Mouse (Mus musculus): ENCODE measurements at regions not wholly inside any gene's neighbourhood (a gene's known extent, or its start where the extent isn't known, plus 50 kb on each side); places are given as distances from the start of the nearest gene placed in this dataset.

GRCm38 (mm10) chr14:90488301-90488700 is 2017.1 kb upstream of the Pcdh20 start:
- DNase-seq = no peak

GRCm38 (mm10) chr14:90447971-90448370 is 1976.8 kb upstream of the Pcdh20 start:
- no peak for DNase-seq

GRCm38 (mm10) chr14:90432874-90433543 is 1961.8 kb upstream of the Pcdh20 start:
- DNase-seq = peak in 1 of 2 experiments; percentile 54

GRCm38 (mm10) chr14:90412707-90413106 is 1941.5 kb upstream of the Pcdh20 start:
- DNase-seq = no peak

- DNase-seq = no peak
Measured at GRCm38 (mm10) chr14:90406350-90406749, 1935.2 kb upstream of the Pcdh20 start.

GRCm38 (mm10) chr14:90405476-90405875 is 1934.3 kb upstream of the Pcdh20 start:
- no peak for DNase-seq

GRCm38 (mm10) chr14:90367256-90367936 is 1896.2 kb upstream of the Pcdh20 start:
- DNase-seq = no peak

- DNase-seq = no peak
Measured at GRCm38 (mm10) chr14:90334541-90334940, 1863.3 kb upstream of the Pcdh20 start.

GRCm38 (mm10) chr14:90295456-90295855 is 1824.3 kb upstream of the Pcdh20 start:
- DNase-seq = peak; percentile 29 to 62

GRCm38 (mm10) chr14:90246042-90246441 is 1774.8 kb upstream of the Pcdh20 start:
- no peak for DNase-seq

- DNase-seq = no peak
Measured at GRCm38 (mm10) chr14:90232661-90233060, 1761.5 kb upstream of the Pcdh20 start.

- no peak for DNase-seq
Measured at GRCm38 (mm10) chr14:90200294-90200693, 1729.1 kb upstream of the Pcdh20 start.

GRCm38 (mm10) chr14:90197791-90198190 is 1726.6 kb upstream of the Pcdh20 start:
- no peak for DNase-seq

- no peak for DNase-seq
Measured at GRCm38 (mm10) chr14:90172729-90173128, 1701.5 kb upstream of the Pcdh20 start.
